Mouse (Mus musculus) yolk sac, embryonic 10.5 days (tissue): ENCODE measurements around the gene Nefh.

ENCODE experiments used
- DNase-seq: peaks from one replicate; pipeline ENCODE4 v3.0.0-alpha.2; 2017; ENCODE audit warnings: low spot score

The Nefh gene

DNA sequence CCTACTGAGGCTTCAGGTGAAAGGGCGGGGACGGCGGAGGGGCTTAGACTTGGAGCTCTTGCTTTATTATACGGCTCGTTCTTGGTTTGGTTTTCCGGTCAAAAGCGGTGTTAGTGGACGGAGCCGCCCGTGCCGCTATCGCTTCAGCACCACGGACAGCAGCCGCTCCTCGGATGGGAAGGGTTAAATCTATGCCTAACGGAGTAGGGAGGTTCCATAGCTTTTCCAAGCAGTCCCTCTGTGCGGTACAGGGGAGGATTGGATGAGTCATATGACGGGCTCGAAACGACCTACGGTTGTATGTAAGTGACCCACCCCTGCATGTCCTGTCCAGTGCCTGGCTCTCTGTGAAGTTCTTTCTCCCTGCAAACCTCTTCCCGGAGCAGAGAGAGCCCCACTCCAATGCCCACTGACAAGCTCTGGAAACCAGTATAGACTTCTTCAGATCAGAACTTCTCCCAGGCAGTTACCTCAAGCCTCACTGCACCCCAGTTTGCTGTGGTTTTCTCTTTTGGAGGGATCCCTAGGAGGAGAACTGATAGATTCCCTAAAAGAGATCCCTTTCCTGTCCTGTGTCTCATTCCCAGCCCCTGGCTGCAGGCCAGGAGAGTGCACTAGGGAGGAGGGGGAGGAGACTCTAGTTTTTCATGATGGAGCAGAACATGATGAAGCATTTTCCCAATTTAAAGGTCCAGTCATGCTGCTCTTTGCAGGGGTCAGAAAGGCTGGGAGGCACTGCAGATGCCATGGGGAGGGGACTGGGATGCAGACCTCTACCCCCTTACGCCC lies 1.6 kb upstream of the Nefh start:
- peak; percentile 57 for DNase-seq

DNA sequence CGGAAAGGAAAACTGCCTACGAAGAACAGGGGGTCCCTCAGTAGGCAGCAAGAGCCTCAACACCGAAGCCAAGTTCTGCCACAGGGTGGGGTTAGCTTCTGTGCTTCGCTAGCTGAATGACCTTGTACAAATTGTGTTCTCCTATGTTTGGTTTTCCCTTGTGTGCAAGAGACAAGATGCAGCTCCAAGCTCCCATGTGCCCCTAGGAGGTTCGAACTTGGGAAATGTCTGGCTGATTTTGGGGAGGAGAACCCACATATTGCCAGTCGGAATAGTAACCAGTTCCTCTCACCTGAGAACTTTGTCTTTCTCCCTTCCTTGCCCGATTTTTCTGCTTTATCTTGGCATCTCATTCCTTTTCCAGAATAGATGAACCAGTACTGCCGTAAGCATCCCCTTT lies 928 bp upstream of the Nefh start:
- DNase-seq: no peak

DNA sequence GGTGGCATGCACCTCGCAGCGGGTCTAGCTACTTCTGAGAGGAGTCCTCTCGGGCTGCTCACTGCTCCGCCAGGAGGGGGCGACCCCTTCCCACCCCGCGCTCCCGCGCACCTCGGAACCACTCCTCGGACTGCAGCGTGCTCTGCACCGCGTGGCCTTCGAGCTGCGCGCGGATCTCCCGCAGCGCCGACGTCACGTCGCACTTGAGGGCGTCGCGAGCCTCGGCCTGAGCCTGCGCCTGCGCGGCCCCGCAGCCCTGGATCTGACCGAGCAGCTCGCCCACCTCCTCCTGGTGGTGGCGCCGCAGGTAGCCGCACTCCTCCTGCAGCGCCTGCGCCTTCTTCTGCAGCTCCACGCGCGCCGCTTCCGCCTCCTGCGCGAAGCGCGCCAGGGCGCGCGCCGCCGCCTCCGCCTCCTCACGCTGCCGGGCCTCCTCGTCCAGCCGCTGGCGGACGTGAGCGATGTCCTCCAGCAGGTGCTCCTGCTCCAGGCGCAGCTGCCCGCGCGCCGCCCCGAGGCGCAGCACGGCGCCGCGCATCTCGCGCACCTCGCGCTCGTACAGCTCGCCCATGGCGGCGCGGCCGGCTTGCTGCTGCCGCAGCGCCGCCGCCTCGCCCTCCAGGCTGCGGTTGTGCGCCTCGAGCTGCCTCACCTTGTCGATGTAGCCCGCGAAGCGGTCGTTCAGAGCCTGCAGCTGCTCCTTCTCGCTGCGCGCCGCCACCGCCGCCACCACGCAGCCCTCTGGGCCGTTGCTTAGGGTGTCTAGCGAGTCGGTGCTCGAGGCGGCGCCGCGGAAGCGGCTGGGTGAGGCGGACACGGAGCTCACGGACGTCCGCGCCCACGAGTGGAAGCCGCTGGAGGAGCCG lies 684 bp downstream of the Nefh start:
- DNase-seq: peak; percentile 45

GRCm38 (mm10) chr11:4946530-4946929 lies 1.3 kb downstream of the Nefh start:
- no peak for DNase-seq

DNA sequence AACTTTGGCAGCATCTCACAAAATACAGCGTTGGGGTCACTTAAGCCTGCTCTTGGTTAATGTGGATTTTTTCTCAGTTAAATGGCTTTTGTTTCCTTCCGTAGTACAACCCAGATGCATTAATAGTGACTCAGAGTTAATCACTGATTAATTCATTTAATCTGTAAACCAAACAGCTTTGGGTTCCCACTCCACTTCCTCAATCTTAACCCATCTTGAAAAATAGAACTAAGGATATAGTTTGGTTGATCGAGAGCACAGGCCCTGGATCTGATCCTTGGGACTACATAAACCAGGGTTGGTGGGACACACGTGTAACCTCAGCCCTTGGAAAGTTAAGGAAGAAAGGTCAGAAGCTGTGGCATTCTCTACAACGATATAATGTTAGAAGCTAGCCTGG lies 11.6 kb downstream of the Nefh start:
- no peak for DNase-seq

DNA sequence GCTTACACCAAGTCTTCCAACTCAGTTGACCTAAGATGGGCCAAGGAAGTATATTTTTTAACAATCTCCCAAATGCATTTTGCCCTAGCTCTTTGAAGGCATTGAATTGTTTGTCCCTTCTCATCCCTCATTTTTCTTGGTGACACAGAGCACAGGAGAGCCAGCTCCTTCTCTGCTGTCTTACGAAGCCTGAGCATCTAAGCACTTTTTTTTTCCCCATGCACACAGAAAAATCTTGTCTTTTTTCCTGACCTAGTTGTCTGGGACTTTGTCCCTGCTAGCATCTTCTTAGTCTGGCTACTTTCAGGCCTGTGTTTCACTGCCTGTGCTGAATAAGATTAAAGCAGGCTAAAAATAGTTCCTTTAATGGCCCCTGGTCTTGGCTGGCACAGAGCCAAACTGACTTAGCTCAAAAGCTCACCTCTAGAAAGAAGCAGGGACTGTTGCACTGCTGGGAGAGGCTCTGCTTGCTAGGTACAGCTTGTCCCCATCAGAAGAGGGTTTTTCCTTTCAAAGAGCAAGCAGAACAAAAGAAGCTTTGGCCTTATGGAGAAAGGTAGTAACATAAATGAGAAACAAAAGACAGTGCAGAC lies 16.8 kb downstream of the Nefh start:
- DNase-seq: peak; percentile 45

- DNase-seq: no peak
Observed at GRCm38 (mm10) chr11:4927224-4927623, 20.6 kb downstream of the Nefh start.

DNA sequence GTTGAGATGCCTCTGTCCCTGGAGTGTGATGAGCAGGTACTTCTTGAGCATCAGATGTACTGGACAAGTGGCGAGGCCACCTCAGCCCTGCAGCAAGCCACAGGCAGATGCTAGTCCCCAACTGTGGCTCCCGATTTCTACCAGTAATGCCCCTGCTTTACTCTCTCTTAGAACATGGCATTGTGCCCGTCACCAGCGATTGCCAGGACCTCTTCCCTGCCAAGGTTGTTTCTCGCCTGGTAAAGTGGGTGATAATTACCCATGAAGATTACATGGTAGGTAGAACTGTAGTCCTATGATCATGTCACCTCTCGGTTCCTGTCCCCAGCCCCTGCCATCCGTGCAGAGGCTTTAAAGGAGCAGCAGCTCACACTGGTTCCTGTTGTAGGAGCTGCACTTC lies 26.1 kb downstream of the Nefh start:
- DNase-seq: no peak

DNA sequence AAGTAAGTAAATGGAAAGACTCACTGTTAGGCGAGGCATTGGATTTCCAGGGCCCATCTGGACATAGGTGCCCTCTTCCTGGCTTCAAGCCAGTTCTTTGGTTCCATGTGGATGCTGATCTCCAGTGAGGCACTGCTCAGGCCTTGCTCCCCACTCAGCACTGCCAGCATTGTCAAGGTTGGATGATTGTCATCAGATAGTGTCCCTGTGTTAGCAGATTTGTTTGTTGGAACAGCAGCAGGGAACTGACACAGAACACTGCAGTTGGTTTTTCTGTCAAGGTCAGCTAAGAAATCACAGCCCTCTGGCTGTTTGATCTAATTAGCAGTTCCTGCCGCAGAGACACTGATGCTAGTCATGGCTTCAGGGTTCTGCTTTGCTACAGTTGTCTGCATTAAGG lies 26.6 kb downstream of the Nefh start:
- DNase-seq: no peak

GRCm38 (mm10) chr11:4916068-4916467 lies 31.8 kb downstream of the Nefh start:
- peak; percentile 58 for DNase-seq

DNA sequence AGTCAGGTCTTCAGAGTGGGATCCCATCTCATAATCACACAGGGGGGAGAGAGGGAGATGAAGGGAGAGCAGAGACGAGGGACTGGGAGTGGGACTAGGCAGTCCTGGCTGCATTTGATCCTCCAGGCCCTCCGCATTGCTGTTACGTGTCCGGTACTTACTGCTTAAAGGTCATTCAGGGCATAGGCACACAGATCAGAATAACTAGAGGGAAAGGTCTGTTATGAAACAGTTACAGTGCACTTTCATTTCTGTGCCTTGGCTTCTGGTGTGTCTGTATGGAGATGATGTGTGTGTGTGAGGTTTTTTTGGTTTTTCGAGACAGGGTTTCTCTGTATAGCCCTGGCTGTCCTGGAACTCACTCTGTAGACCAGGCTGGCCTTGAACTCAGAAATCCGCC lies 41.6 kb downstream of the Nefh start:
- DNase-seq: no peak

- no peak for DNase-seq
Observed at GRCm38 (mm10) chr11:4901956-4902355, 45.9 kb downstream of the Nefh start.

DNA sequence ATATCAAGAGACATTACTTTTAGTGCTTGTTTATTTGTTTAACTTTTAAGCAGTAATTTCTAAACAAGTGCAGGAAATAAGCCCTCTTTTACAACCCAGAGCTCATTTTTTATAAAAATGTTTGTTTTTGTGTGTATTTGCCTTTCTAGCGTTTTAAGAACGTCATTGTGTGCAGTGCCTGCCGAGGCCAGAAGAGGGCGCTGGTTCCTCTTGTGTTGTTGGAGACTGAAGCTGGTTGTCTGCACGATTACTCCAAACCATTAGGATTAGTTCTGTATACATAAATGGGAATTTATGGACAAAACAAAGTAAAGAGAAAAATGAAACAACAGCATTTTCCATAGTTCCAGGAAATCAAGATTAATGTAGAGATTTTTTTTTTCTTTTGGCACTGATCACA lies 47.4 kb downstream of the Nefh start:
- DNase-seq: no peak

DNA sequence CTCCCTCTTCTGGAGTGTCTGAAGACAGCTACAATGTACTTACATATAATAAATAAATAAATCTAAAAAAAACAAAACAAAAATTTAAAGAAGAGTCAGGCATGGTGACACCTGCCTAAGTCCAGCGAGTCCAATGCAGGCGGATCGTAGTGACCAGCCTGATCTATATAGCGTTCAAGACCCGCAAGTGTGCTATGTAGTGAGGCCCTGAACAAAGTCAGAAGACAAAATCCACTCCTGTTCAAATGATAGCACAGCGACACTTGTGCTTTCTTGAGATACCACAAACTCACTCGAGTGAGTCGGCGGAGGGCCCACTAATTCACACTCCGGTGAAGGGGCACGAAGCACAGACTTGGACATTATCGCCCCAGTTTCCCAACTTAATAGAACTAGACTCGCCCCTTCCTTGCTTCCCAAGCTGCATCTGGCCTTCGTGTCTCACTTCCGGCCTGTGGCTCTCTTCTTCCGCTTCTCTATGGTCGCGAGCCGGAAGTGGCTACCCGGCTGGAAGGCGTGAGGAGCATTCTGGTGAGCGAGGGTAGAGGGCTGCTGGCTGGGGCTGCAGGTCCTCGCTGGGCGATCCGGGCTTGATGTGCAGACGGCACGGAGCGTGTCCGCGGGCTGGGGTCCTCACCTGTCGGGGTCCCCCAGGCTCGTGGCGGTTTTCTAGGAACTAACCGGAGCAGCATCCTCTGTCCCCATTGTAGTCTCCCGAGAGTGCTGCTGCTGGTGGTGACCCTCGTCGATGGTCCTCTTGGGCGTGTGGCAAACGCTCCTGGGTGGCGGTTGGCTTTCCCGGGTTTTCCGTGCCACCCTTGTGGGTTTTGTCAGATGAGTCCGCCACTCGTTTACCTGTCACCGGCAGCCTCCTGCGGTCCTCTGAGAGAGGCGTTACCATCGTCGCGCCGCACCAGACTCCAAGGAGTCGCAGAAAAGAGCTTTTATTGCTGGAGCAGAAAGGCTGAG lies 52.7 kb downstream of the Nefh start, which contains the start of gene Thoc5:
Gene Thoc5 (plus strand): TSS at position 473 of the 969 bp plus-strand sequence.
- DNase-seq: peak; percentile 84
